Mouse (Mus musculus) cerebellum, adult 18-20 months (tissue): ENCODE data around the gene Fgfr2.

Experiments
- DNase-seq, 2 experiments: peaks; one replicate each; pipeline ENCODE4 v3.0.0; 2021

Gene Fgfr2

GRCm38 (mm10) chr7:131757922-131758321, 1365.2 kb downstream of the Fgfr2 start:
- no peak for DNase-seq

- DNase-seq, result no peak
Observed at GRCm38 (mm10) chr7:131747152-131748010, 1375.8 kb downstream of the Fgfr2 start.

GRCm38 (mm10) chr7:131746752-131747151, 1376.4 kb downstream of the Fgfr2 start:
- no peak for DNase-seq

GRCm38 (mm10) chr7:131743193-131743592, 1380.0 kb downstream of the Fgfr2 start:
- DNase-seq, result no peak

GRCm38 (mm10) chr7:131722783-131723575, 1400.2 kb downstream of the Fgfr2 start:
- no peak for DNase-seq

- no peak for DNase-seq
Observed at GRCm38 (mm10) chr7:131722316-131722715, 1400.8 kb downstream of the Fgfr2 start.

GRCm38 (mm10) chr7:131718280-131718679, 1404.9 kb downstream of the Fgfr2 start:
- no peak for DNase-seq

- no peak for DNase-seq
Observed at GRCm38 (mm10) chr7:131713076-131713475, 1410.1 kb downstream of the Fgfr2 start.

GRCm38 (mm10) chr7:131696889-131697288, 1426.3 kb downstream of the Fgfr2 start:
- DNase-seq, result no peak

- no peak for DNase-seq
Observed at GRCm38 (mm10) chr7:131687324-131687723, 1435.8 kb downstream of the Fgfr2 start.

GRCm38 (mm10) chr7:131677126-131677525, 1446.0 kb downstream of the Fgfr2 start:
- no peak for DNase-seq

GRCm38 (mm10) chr7:131670586-131670985, 1452.6 kb downstream of the Fgfr2 start:
- no peak for DNase-seq

- no peak for DNase-seq
Observed at GRCm38 (mm10) chr7:131669326-131669725, 1453.8 kb downstream of the Fgfr2 start.

GRCm38 (mm10) chr7:131660726-131661125, 1462.4 kb downstream of the Fgfr2 start:
- DNase-seq, result no peak

- no peak for DNase-seq
Observed at GRCm38 (mm10) chr7:131656017-131656416, 1467.1 kb downstream of the Fgfr2 start.

- DNase-seq, result no peak
Observed at GRCm38 (mm10) chr7:131653416-131653815, 1469.7 kb downstream of the Fgfr2 start.

- no peak for DNase-seq
Observed at GRCm38 (mm10) chr7:131651921-131652694, 1471.0 kb downstream of the Fgfr2 start.

- DNase-seq, result no peak
Observed at GRCm38 (mm10) chr7:131650277-131650676, 1472.9 kb downstream of the Fgfr2 start.

GRCm38 (mm10) chr7:131648276-131648675, 1474.9 kb downstream of the Fgfr2 start:
- no peak for DNase-seq

GRCm38 (mm10) chr7:131647583-131647982, 1475.6 kb downstream of the Fgfr2 start:
- no peak for DNase-seq

GRCm38 (mm10) chr7:131644586-131644985, 1478.6 kb downstream of the Fgfr2 start:
- no peak for DNase-seq

- no peak for DNase-seq
Observed at GRCm38 (mm10) chr7:131644051-131644450, 1479.1 kb downstream of the Fgfr2 start.

- DNase-seq, result no peak
Observed at GRCm38 (mm10) chr7:131643341-131643840, 1479.8 kb downstream of the Fgfr2 start.
